Mouse (Mus musculus) intestine, embryonic 14.5 days (tissue): Measurements from ENCODE around the gene Srl. TPM values are rescaled to one million over a fixed set of nuclear protein-coding genes. Genes with fewer than 3 reads are reported as not detected.

Source experiments
- ATAC-seq: fragments of 200-750 bp; cut with Nextera tagmentation; replicated peaks from 2 replicates; pipeline ENCODE4 v1.8.0; 2017; ENCODE audit warnings: low read depth, moderate number of reproducible peaks, moderate TSS enrichment, moderate library complexity; ENCODE audit not compliant: low FRiP score, low TSS enrichment
- DNase-seq: peaks from one replicate; pipeline ENCODE4 v3.0.0-alpha.2; 2018; ENCODE audit warnings: low spot score
- H3K27ac ChIP-seq: fragments of 300-500 bp; sonication (generic); 2 replicates; pipeline ENCODE4 v1.5.1; 2014; ENCODE audit warnings: low read depth, mild to moderate bottlenecking, control low read depth
- H3K27me3 ChIP-seq: fragments of 300-500 bp; sonication (generic); replicated peaks from 2 replicates; pipeline ENCODE4 v1.6.1; 2014; ENCODE audit warnings: low read length, control low read depth; ENCODE audit not compliant: control insufficient read depth, insufficient read depth
- H3K36me3 ChIP-seq: fragments of 300-500 bp; sonication (generic); 2 replicates; pipeline ENCODE4 v1.6.1; 2014; ENCODE audit warnings: low read length, control low read depth; ENCODE audit not compliant: control insufficient read depth, insufficient read depth
- H3K4me1 ChIP-seq: fragments of 300-500 bp; sonication (generic); replicated peaks from 2 replicates; pipeline ENCODE4 v1.6.1; 2014; ENCODE audit warnings: low read length, control low read depth, mixed read lengths; ENCODE audit not compliant: control insufficient read depth, insufficient read depth
- H3K4me2 ChIP-seq: fragments of 300-500 bp; sonication (generic); 2 replicates; pipeline ENCODE4 v1.6.1; 2014; ENCODE audit warnings: low read length
- H3K4me3 ChIP-seq: fragments of 300-500 bp; sonication (generic); 2 replicates; pipeline ENCODE4 v1.5.1; 2014; ENCODE audit warnings: low read depth, low read length, control low read depth, mixed read lengths
- H3K9ac ChIP-seq: fragments of 300-500 bp; sonication (generic); 2 replicates; pipeline ENCODE4 v1.6.1; 2014; ENCODE audit warnings: mild to moderate bottlenecking, low read length
- H3K9me3 ChIP-seq: fragments of 300-500 bp; sonication (generic); 2 replicates; pipeline ENCODE4 v1.6.1; 2016; ENCODE audit warnings: low read length, control low read depth; ENCODE audit not compliant: control insufficient read depth
- WGBS: fragments of 180-500 bp; shearing (Covaris S2); extraction: QIAGEN DNeasy Blood & Tissue Kit; methylation state at CpG from one replicate; pipeline ENCODE4 v1.1.7; 2014; 5-methylcytosine and 5-hydroxymethylcytosine counted together
- polyA plus RNA-seq: library from polyadenylated mRNA; unstranded; fragments of >200 nt; fragmentation: Nextera tagmentation; extraction: Ambion mirVana; gene quantifications from 2 replicates; pipeline ENCODE4 v1.2.1, GENCODE M21; 2014

Srl gene
- polyA plus RNA-seq, 1 experiment from 2014 or later = 13.1 TPM

DNA sequence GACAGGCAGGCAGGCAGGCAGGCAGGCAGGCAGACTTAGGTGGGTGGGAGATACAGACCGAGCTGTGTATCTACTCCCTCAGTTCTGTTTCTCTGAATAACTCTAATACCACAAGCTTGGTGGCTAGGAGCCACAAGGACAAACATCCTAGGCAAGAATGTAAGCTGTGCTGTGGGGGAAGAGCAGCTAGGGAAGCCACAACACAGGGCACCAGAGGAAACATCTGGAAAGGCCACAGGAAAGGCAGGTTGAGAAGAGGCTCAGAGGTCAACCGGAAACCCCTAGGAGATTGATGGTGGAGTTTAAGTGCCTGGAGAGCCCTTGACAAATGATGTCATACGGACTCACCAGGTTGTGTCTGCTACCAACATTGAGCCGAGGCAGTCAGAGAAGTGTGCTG is 104.9 kb downstream of the Srl start:
- Histone ChIP-seq H3K36me3 (no peaks in the 10 kb centered on the region), H3K9ac (no peak overlapping the region), H3K4me2 (no peak overlapping the region), H3K27me3 (no peaks in the 10 kb centered on the region), H3K4me1 (no peaks in the 10 kb centered on the region), H3K9me3 (no peaks in the 10 kb centered on the region), H3K27ac (no peak overlapping the region), H3K4me3 (no peak overlapping the region)
- 37% methylated on average over 4 of the region's 4 CpGs for WGBS
- ATAC-seq = no peak
- no peak for DNase-seq

DNA sequence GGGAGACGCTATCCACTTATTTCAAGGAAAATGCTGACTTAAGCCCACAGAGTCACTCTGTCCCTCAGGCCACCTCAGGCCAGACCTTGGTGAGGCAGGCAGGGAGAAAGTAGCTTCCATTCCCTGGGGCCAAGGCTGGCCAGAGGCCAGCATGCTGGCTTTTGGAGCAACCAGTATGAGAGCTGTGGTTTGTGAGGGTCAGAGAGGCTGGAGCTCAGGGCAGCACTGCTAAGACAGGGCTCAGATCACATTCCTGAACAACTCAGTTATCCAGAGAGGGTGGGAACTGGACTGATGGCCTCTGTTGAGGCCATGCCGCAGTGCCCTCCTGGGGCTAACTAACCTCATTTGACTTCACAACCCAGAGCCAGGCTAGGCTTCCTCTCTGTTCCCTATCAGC is 106.2 kb downstream of the Srl start:
- 95% methylated on average over 2 of the region's 2 CpGs for WGBS
- DNase-seq = no peak
- H3K27me3 ChIP-seq = no peaks in the 10 kb centered on the region

DNA sequence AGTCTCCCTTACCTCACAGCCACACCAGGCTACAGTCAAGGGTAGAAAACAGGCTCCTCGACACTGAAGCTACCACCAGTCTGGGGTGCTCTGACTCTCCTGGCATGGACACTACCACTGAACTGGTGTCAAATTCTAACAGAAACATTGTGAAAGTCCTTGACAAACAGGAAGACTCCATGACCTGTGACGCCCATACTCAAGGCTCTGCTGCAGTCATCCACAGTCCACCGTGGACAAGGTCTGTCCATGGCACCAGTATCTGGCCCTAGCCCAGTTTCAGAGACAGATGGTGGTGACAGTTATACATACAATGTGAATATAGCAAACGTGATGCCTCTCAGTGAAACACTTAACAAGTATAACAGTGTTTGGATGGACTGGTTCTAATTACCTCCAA is 109.8 kb downstream of the Srl start:
- Histone ChIP-seq H3K9ac (no peak overlapping the region), H3K9me3 (no peaks in the 10 kb centered on the region), H3K4me3 (no peak overlapping the region), H3K4me1 (no peaks in the 10 kb centered on the region), H3K27me3 (no peaks in the 10 kb centered on the region), H3K36me3 (no peaks in the 10 kb centered on the region), H3K4me2 (no peak overlapping the region), H3K27ac (no peak overlapping the region)
- ATAC-seq = no peak
- WGBS = 72% methylated on average over 4 of the region's 4 CpGs
- DNase-seq = no peak

More for the DNA sequence above, 106.2 kb downstream of the Srl start:
- ATAC-seq = no peak
- no peak overlapping the region for H3K27ac ChIP-seq
- no peak overlapping the region for H3K9ac ChIP-seq
- H3K36me3 ChIP-seq = no peaks in the 10 kb centered on the region
- no peak overlapping the region for H3K4me2 ChIP-seq
- H3K4me1 ChIP-seq = no peaks in the 10 kb centered on the region
- no peak overlapping the region for H3K4me3 ChIP-seq
- no peaks in the 10 kb centered on the region for H3K9me3 ChIP-seq

DNA sequence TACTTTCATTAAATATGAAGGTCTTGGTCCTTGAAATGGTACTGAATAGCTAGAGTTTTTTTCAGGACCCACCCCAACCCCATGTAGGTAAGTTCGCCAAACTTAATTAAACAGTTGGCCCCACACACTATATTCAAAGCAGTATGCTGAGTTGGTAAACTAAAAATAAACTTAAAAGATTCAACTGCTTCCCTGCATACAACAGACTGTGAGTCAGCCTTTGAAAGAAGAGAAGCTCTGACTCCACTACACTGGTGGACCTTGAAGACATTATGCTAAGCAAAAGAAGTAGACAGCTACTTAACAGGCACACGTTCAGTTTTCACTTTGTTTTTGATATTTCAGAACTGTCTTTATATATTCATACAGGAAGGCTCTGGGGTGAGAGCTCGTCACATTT is 110.6 kb downstream of the Srl start:
- H3K27ac ChIP-seq = no peak overlapping the region
- DNase-seq (no peak), ATAC-seq (no peak)
- H3K36me3 ChIP-seq = no peaks in the 10 kb centered on the region
- WGBS = 81% methylated on average over 3 of the region's 3 CpGs
- H3K4me1 ChIP-seq = no peaks in the 10 kb centered on the region
- no peak overlapping the region for H3K9ac ChIP-seq
- H3K4me3 ChIP-seq = no peak overlapping the region
- no peaks in the 10 kb centered on the region for H3K27me3 ChIP-seq
- no peak overlapping the region for H3K4me2 ChIP-seq
- no peaks in the 10 kb centered on the region for H3K9me3 ChIP-seq

GRCm38 (mm10) chr16:4430232-4430631 is 111.4 kb downstream of the Srl start:
- Histone ChIP-seq H3K27ac (no peak overlapping the region), H3K4me3 (no peak overlapping the region), H3K4me2 (no peak overlapping the region), H3K36me3 (no peaks in the 10 kb centered on the region), H3K9ac (no peak overlapping the region), H3K4me1 (no peaks in the 10 kb centered on the region), H3K27me3 (no peaks in the 10 kb centered on the region), H3K9me3 (no peaks in the 10 kb centered on the region)
- ATAC-seq = no peak
- 76% methylated on average over 5 of the region's 5 CpGs for WGBS
- DNase-seq = no peak

Other genes with a start within 250 kb of the Srl start
- 1.6 and 2.2 TPM in 2 replicates for gene Adcy9, start 121.3 kb downstream of the Srl start, polyA plus RNA-seq
- gene Tfap4, start 18.0 kb upstream of the Srl start, polyA plus RNA-seq = 27.6 and 30.0 TPM in 2 replicates
- 29.0 and 31.0 TPM in 2 replicates for gene Glis2, start 52.9 kb upstream of the Srl start, polyA plus RNA-seq
- gene Pam16, start 83.2 kb upstream of the Srl start, polyA plus RNA-seq = 80.5 and 85.9 TPM in 2 replicates
- 15.9 and 17.1 TPM in 2 replicates for gene Vasn, start 98.1 kb upstream of the Srl start, polyA plus RNA-seq
- 71.6 and 75.3 TPM in 2 replicates for gene Dnaja3, start 98.2 kb upstream of the Srl start, polyA plus RNA-seq
- 17.8 and 19.3 TPM in 2 replicates for gene Coro7, start 138.0 kb upstream of the Srl start, polyA plus RNA-seq
- gene Nmral1, start 177.5 kb upstream of the Srl start, polyA plus RNA-seq = 73.4 and 79.4 TPM in 2 replicates
- 94.7 and 97.6 TPM in 2 replicates for gene Hmox2, start 184.5 kb upstream of the Srl start, polyA plus RNA-seq
- gene Cdip1, start 248.5 kb upstream of the Srl start, polyA plus RNA-seq = 85.3 and 95.5 TPM in 2 replicates